In genomic region chr13:69559291-69559961, GRCm38 (mm10) we compare ENCODE assay signal across 9 mouse cellular contexts. TPM values are rescaled to one million over a fixed set of nuclear protein-coding genes. Genes with fewer than 3 reads are reported as not detected.
DNase-seq lines count a peak whose midpoint lies in the region; ATAC-seq and TF ChIP-seq lines count a peak whose summit lies in the region.
"Had no signal": no experiment of that assay in that cellular context is flagged by ENCODE, and none has a peak within 500 bp of the region (broad histone marks: within the 10 kb centered on the region; RNA-seq: fewer than 3 reads in every experiment).

No protein-coding gene starts in this region.

- no peak overlapping the region for H3K4me3 ChIP-seq in lung, embryonic 14.5 days (ENCODE audit: low read depth, low read length)

- 47% methylated on average over 13 of the region's 13 CpGs for WGBS in lung, embryonic 14.5 days

- no peak overlapping the region for H3K27ac ChIP-seq in lung, embryonic 14.5 days (ENCODE audit: low read depth)

- H3K27me3 ChIP-seq in lung, embryonic 14.5 days (ENCODE audit: insufficient read depth, low read length) = no peaks in the 10 kb centered on the region

- H3K4me1 ChIP-seq in lung, embryonic 14.5 days (ENCODE audit: insufficient read depth) = no peaks in the 10 kb centered on the region

- TF ChIP-seq CTCF in lung, embryonic 14.5 days (IDR thresholded peaks at IDR 0.05; ENCODE audit: low read depth) = no peak

- H3K9ac ChIP-seq in lung, embryonic 14.5 days = no peak overlapping the region

- H3K4me2 ChIP-seq in lung, embryonic 14.5 days = no peak overlapping the region

- no peaks in the 10 kb centered on the region for H3K9me3 ChIP-seq in lung, embryonic 14.5 days (ENCODE audit: low read depth, low read length)

- ATAC-seq in lung, embryonic 14.5 days (ENCODE audit: insufficient read depth) = peak; percentile 41; the same call in 1 of the 2 replicates

- peak; percentile 50 to 53 for DNase-seq in cerebellum, postnatal 10 days
- no peak for DNase-seq in cerebellum, adult 18-20 months
- DNase-seq in lung, embryonic 14.5 days = no peak
- no peak for DNase-seq in lung, postnatal 10 days
- peak; percentile 54 for DNase-seq in mesoderm, embryonic 11.5 days (ENCODE audit: low read depth, low spot score)
- DNase-seq in retina, postnatal 7 days (ENCODE audit: low read depth, low spot score) = peak; percentile 14
- DNase-seq in gastrocnemius, postnatal 25 days = no peak
- no peak for DNase-seq in testis, postnatal 14 days (ENCODE audit: low spot score)
- DNase-seq: layer of hippocampus, postnatal 36 days had no signal

- no peaks in the 10 kb centered on the region for H3K36me3 ChIP-seq in lung, embryonic 14.5 days (ENCODE audit: insufficient read depth)

RNA-seq across cellular contexts. Expression of gene Tent4a, which starts 25.0 kb away (rescaled TPM):
- polyA plus RNA-seq in lung, embryonic 14.5 days (2014; fragmentation: Nextera tagmentation; extraction: Ambion mirVana) = 7.5 and 8.9 TPM in 2 replicates
- 1 to 10 TPM; 6.0 to 6.2 TPM for total RNA-seq in gastrocnemius, postnatal 25 days (2021)

RNA-seq across cellular contexts. Expression of gene Nsun2, which starts 25.9 kb away (rescaled TPM):
- polyA plus RNA-seq in lung, embryonic 14.5 days (2014; fragmentation: Nextera tagmentation; extraction: Ambion mirVana) = 130 TPM in 2 replicates
- total RNA-seq in gastrocnemius, postnatal 25 days (2021) = 10 to 100 TPM; 37.8 to 39.2 TPM

RNA-seq across cellular contexts. Expression of gene Srd5a1, which starts 51.8 kb away (rescaled TPM):
- 24.8 and 29.2 TPM in 2 replicates for polyA plus RNA-seq in lung, embryonic 14.5 days (2014; fragmentation: Nextera tagmentation; extraction: Ambion mirVana)
- total RNA-seq in gastrocnemius, postnatal 25 days (2021) = 1 to 10 TPM in 1 of 2 experiments, under 1 TPM in 1; 0.31 to 1.1 TPM

Comparison
In these comparisons a context has a peak if more than half of its experiments do, and no peak if none do; other contexts are left out.
1. DNase-seq: peak in cerebellum, postnatal 10 days (2 of 2), mesoderm, embryonic 11.5 days (single experiment) and retina, postnatal 7 days (single experiment); none in cerebellum, adult 18-20 months (0 of 2), lung, embryonic 14.5 days (single experiment), lung, postnatal 10 days (single experiment), gastrocnemius, postnatal 25 days (single experiment) and testis, postnatal 14 days (single experiment).